Mouse (Mus musculus): Measurements from ENCODE around the gene C9orf72. TPM values are rescaled to one million over a fixed set of nuclear protein-coding genes. Genes with fewer than 3 reads are reported as not detected.
A peak's percentile ranks its signal among the peaks of the same experiment; 100 is the strongest.

C9orf72 gene
- total and polyA plus RNA-seq, 2 experiments from 2014 or later = 21.9 to 32.2 TPM

GRCm38 (mm10) chr4:35203724-35204123 is 22.3 kb downstream of the C9orf72 start:
- TF ChIP-seq CTCF (IDR thresholded peaks at IDR 0.05; ENCODE audit: low read depth) (no peak), EP300 (IDR thresholded peaks at IDR 0.05; ENCODE audit: low read depth) (no peak)
- DNase-seq (ENCODE audit: low spot score) = no peak
- Histone ChIP-seq H3K27me3 (ENCODE audit: control insufficient read depth, insufficient read depth, low read length) (no peaks in the 10 kb centered on the region), H3K4me3 (ENCODE audit: low read depth, low read length) (no peak overlapping the region), H3K9ac (replicated peaks; ENCODE audit: low read depth, low read length) (no peak overlapping the region), H3K4me2 (ENCODE audit: low read depth, low read length) (no peak overlapping the region), H3K36me3 (replicated peaks; ENCODE audit: control insufficient read depth, insufficient read depth, low read length) (peaks cover 44% of the 10 kb centered on the region), H3K9me3 (replicated peaks; ENCODE audit: control insufficient read depth, low read length) (no peaks in the 10 kb centered on the region), H3K27ac (ENCODE audit: low read depth) (no peak overlapping the region), H3K4me1 (ENCODE audit: control insufficient read depth, insufficient read depth) (no peaks in the 10 kb centered on the region)
- 88% methylated on average over 2 of the region's 2 CpGs for WGBS
- no peak for ATAC-seq (ENCODE audit: insufficient read depth, low read depth)

GRCm38 (mm10) chr4:35201700-35202099 is 24.3 kb downstream of the C9orf72 start:
- ATAC-seq (ENCODE audit: insufficient read depth, low read depth) (no peak), DNase-seq (ENCODE audit: low spot score) (no peak)
- Histone ChIP-seq H3K36me3 (replicated peaks; ENCODE audit: control insufficient read depth, insufficient read depth, low read length) (peaks cover 57% of the 10 kb centered on the region), H3K9me3 (replicated peaks; ENCODE audit: control insufficient read depth, low read length) (no peaks in the 10 kb centered on the region), H3K9ac (replicated peaks; ENCODE audit: low read depth, low read length) (no peak overlapping the region), H3K27ac (ENCODE audit: low read depth) (no peak overlapping the region), H3K4me2 (ENCODE audit: low read depth, low read length) (no peak overlapping the region), H3K27me3 (ENCODE audit: control insufficient read depth, insufficient read depth, low read length) (no peaks in the 10 kb centered on the region), H3K4me1 (ENCODE audit: control insufficient read depth, insufficient read depth) (no peaks in the 10 kb centered on the region), H3K4me3 (ENCODE audit: low read depth, low read length) (no peak overlapping the region)
- 68% methylated on average over 5 of the region's 5 CpGs for WGBS
- TF ChIP-seq EP300 (IDR thresholded peaks at IDR 0.05; ENCODE audit: low read depth) (no peak), CTCF (IDR thresholded peaks at IDR 0.05; ENCODE audit: low read depth) (no peak)

GRCm38 (mm10) chr4:35192725-35193124 is 33.2 kb downstream of the C9orf72 start:
- H3K4me1 ChIP-seq (ENCODE audit: control insufficient read depth, insufficient read depth) = no peaks in the 10 kb centered on the region; the same call in 1 of the 2 replicates
- no peak overlapping the region for H3K9ac ChIP-seq (replicated peaks; ENCODE audit: low read depth, low read length)
- ATAC-seq (ENCODE audit: insufficient read depth, low read depth) = peak; percentile 47; the same call in 1 of the 2 replicates
- no peak for TF ChIP-seq EP300 (IDR thresholded peaks at IDR 0.05; ENCODE audit: low read depth)
- TF ChIP-seq CTCF (IDR thresholded peaks at IDR 0.05; ENCODE audit: low read depth) = peak; percentile 39
- no peak overlapping the region for H3K4me3 ChIP-seq (ENCODE audit: low read depth, low read length)
- 42% methylated on average over 7 of the region's 7 CpGs for WGBS
- no peaks in the 10 kb centered on the region for H3K9me3 ChIP-seq (replicated peaks; ENCODE audit: control insufficient read depth, low read length)
- H3K36me3 ChIP-seq (replicated peaks; ENCODE audit: control insufficient read depth, insufficient read depth, low read length) = peaks cover 26% of the 10 kb centered on the region
- peak; percentile 25 for DNase-seq (ENCODE audit: low spot score)
- no peaks in the 10 kb centered on the region for H3K27me3 ChIP-seq (ENCODE audit: control insufficient read depth, insufficient read depth, low read length)
- no peak overlapping the region for H3K27ac ChIP-seq (ENCODE audit: low read depth)
- H3K4me2 ChIP-seq (ENCODE audit: low read depth, low read length) = no peak overlapping the region

GRCm38 (mm10) chr4:35189794-35190193 is 36.2 kb downstream of the C9orf72 start:
- TF ChIP-seq CTCF (IDR thresholded peaks at IDR 0.05; ENCODE audit: low read depth) = no peak
- no peak for TF ChIP-seq EP300 (IDR thresholded peaks at IDR 0.05; ENCODE audit: low read depth)
- peaks cover 15% of the 10 kb centered on the region for H3K36me3 ChIP-seq (replicated peaks; ENCODE audit: control insufficient read depth, insufficient read depth, low read length)

GRCm38 (mm10) chr4:35187617-35188326 is 38.2 kb downstream of the C9orf72 start:
- ATAC-seq (ENCODE audit: insufficient read depth, low read depth) (no peak), DNase-seq (ENCODE audit: low spot score) (no peak)
- WGBS = 84% methylated on average over 8 of the region's 8 CpGs
- Histone ChIP-seq H3K4me3 (ENCODE audit: low read depth, low read length) (no peak overlapping the region), H3K9me3 (replicated peaks; ENCODE audit: control insufficient read depth, low read length) (no peaks in the 10 kb centered on the region), H3K36me3 (replicated peaks; ENCODE audit: control insufficient read depth, insufficient read depth, low read length) (peaks cover 10% of the 10 kb centered on the region; the same call in 1 of the 2 replicates), H3K4me1 (ENCODE audit: control insufficient read depth, insufficient read depth) (no peaks in the 10 kb centered on the region; the same call in 1 of the 2 replicates), H3K9ac (replicated peaks; ENCODE audit: low read depth, low read length) (no peak overlapping the region), H3K4me2 (ENCODE audit: low read depth, low read length) (no peak overlapping the region), H3K27ac (ENCODE audit: low read depth) (no peak overlapping the region), H3K27me3 (ENCODE audit: control insufficient read depth, insufficient read depth, low read length) (no peaks in the 10 kb centered on the region)
- TF ChIP-seq CTCF (IDR thresholded peaks at IDR 0.05; ENCODE audit: low read depth) (no peak), EP300 (IDR thresholded peaks at IDR 0.05; ENCODE audit: low read depth) (no peak)

More at GRCm38 (mm10) chr4:35189794-35190193, 36.2 kb downstream of the C9orf72 start:
- peak; percentile 64 for ATAC-seq (ENCODE audit: insufficient read depth, low read depth)
- H3K27me3 ChIP-seq (ENCODE audit: control insufficient read depth, insufficient read depth, low read length) = no peaks in the 10 kb centered on the region
- H3K4me3 ChIP-seq (ENCODE audit: low read depth, low read length) = no peak overlapping the region
- no peak overlapping the region for H3K4me2 ChIP-seq (ENCODE audit: low read depth, low read length)
- WGBS = 42% methylated on average over 5 of the region's 5 CpGs
- no peaks in the 10 kb centered on the region for H3K9me3 ChIP-seq (replicated peaks; ENCODE audit: control insufficient read depth, low read length)
- H3K27ac ChIP-seq (ENCODE audit: low read depth) = no peak overlapping the region
- no peaks in the 10 kb centered on the region; the same call in 1 of the 2 replicates for H3K4me1 ChIP-seq (ENCODE audit: control insufficient read depth, insufficient read depth)
- peak; percentile 15 for DNase-seq (ENCODE audit: low spot score)
- no peak overlapping the region for H3K9ac ChIP-seq (replicated peaks; ENCODE audit: low read depth, low read length)

All from heart, postnatal 0 days (tissue).